Mouse (Mus musculus): ENCODE data around the gene Phyhd1. TPM values are rescaled to one million over a fixed set of nuclear protein-coding genes. Genes with fewer than 3 reads are reported as not detected.
A peak's percentile ranks its signal among the peaks of the same experiment; 100 is the strongest.

The Phyhd1 gene
- polyA plus RNA-seq, 1 experiment from 2014 or later = 3.7 TPM

DNA sequence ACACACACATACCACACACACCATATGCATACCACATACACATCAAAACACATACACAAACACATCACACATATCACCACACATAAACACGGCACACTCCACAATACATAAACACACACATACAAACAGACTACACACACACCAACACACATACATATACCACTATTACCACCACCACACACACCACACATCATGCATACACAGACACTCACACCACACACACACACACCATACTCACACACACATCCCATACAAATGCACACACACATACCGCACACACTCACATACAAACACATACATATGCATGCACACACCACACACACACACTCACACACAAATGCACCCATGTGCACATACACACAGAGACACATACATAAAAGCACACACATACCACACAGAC lies 1.5 kb downstream of the Phyhd1 start:
- no peak for ATAC-seq (ENCODE audit: insufficient number of reproducible peaks, low FRiP score, low TSS enrichment, low read depth)
- Histone ChIP-seq H3K4me1 (ENCODE audit: control insufficient read depth, insufficient read depth, low read length) (peaks cover 14% of the 10 kb centered on the region), H3K27ac (replicated peaks; ENCODE audit: low read depth, low read length) (no peak overlapping the region), H3K27me3 (ENCODE audit: control insufficient read depth, insufficient read depth, low read length) (no peaks in the 10 kb centered on the region), H3K4me2 (ENCODE audit: low read depth, severe bottlenecking) (no peak overlapping the region), H3K9ac (ENCODE audit: low read length) (no peak overlapping the region), H3K36me3 (ENCODE audit: control insufficient read depth, insufficient read depth, low read length) (peaks cover 4% of the 10 kb centered on the region), H3K4me3 (ENCODE audit: low read depth, low read length) (no peak overlapping the region), H3K9me3 (ENCODE audit: control insufficient read depth, low read length) (no peaks in the 10 kb centered on the region)
- WGBS = 94% methylated on average over 2 of the region's 2 CpGs
- no peak for DNase-seq (ENCODE audit: low spot score)

DNA sequence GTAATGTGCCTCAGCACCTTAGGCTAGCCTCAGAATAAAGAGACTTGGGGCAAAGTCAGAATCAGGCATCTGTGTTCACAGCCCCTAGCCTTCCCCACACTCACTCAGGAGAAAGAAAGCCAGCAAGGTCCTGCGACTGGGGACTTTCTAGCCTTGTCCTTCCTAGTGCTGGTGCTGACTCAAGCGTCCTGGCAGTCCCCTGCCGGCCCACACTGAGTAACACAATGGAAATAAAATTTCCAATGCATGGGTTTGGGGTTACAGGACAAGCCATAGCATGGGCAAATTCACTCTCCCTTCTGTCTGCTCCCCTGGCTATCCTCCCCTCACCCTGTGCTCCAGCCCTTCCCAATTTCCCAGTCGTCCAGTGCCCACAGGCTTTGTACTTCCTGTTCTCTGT lies 2.4 kb downstream of the Phyhd1 start:
- no peak for DNase-seq (ENCODE audit: low spot score)
- Histone ChIP-seq H3K27me3 (ENCODE audit: control insufficient read depth, insufficient read depth, low read length) (no peaks in the 10 kb centered on the region), H3K9me3 (ENCODE audit: control insufficient read depth, low read length) (no peaks in the 10 kb centered on the region), H3K27ac (replicated peaks; ENCODE audit: low read depth, low read length) (no peak overlapping the region), H3K4me2 (ENCODE audit: low read depth, severe bottlenecking) (no peak overlapping the region), H3K36me3 (ENCODE audit: control insufficient read depth, insufficient read depth, low read length) (peaks cover under 1% of the 10 kb centered on the region), H3K4me3 (ENCODE audit: low read depth, low read length) (no peak overlapping the region), H3K4me1 (ENCODE audit: control insufficient read depth, insufficient read depth, low read length) (peaks cover 14% of the 10 kb centered on the region), H3K9ac (ENCODE audit: low read length) (no peak overlapping the region)
- ATAC-seq (ENCODE audit: insufficient number of reproducible peaks, low FRiP score, low TSS enrichment, low read depth) = no peak
- WGBS = 56% methylated on average over 4 of the region's 4 CpGs

DNA sequence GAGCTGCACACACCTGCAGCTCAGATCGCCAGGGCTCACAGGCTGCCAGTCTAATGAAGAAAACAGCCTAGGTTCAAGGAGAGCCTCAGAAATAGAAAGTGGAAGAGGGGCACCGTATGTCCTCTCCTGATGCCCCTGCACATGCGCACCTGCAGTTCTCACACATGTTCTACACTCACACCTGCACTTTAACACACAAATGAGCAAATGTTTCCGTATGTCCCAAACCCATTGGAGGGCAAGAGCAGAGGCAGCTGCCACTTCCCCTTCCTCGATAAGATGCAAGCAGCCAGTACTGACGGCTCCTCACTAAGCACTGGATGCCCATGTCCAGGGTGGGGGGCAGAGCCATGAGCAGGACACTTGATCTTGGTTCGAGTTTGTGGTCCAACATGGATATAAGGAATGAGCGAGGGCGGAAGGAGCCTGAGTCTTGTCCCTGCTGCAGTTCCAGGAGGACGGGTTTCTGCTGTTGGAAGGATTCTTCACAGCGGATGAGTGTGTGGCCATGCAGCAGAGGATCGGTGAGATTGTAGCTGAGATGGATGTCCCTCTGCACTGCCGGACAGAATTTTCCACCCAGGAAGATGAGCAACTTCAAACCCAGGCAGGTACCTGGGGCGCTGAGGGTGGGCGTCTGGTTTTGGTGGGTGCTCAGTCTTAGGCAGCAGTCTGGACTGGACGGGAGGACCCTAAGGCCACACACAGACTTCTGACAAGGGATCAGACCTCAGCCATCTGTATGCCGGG lies 3.4 kb downstream of the Phyhd1 start:
- Histone ChIP-seq H3K4me2 (ENCODE audit: low read depth, severe bottlenecking) (no peak overlapping the region), H3K36me3 (ENCODE audit: control insufficient read depth, insufficient read depth, low read length) (no peaks in the 10 kb centered on the region), H3K4me3 (ENCODE audit: low read depth, low read length) (no peak overlapping the region), H3K27ac (replicated peaks; ENCODE audit: low read depth, low read length) (no peak overlapping the region), H3K4me1 (ENCODE audit: control insufficient read depth, insufficient read depth, low read length) (peaks cover 14% of the 10 kb centered on the region), H3K9me3 (ENCODE audit: control insufficient read depth, low read length) (no peaks in the 10 kb centered on the region), H3K9ac (ENCODE audit: low read length) (no peak overlapping the region), H3K27me3 (ENCODE audit: control insufficient read depth, insufficient read depth, low read length) (no peaks in the 10 kb centered on the region)
- WGBS = 92% methylated on average over 17 of the region's 17 CpGs
- DNase-seq (ENCODE audit: low spot score) (no peak), ATAC-seq (ENCODE audit: insufficient number of reproducible peaks, low FRiP score, low TSS enrichment, low read depth) (no peak)

- DNase-seq (ENCODE audit: low spot score) (peak; percentile 53), ATAC-seq (ENCODE audit: insufficient number of reproducible peaks, low FRiP score, low TSS enrichment, low read depth) (no peak)
- H3K9me3 ChIP-seq (ENCODE audit: control insufficient read depth, low read length) = no peaks in the 10 kb centered on the region
- peaks cover 9% of the 10 kb centered on the region for H3K4me1 ChIP-seq (ENCODE audit: control insufficient read depth, insufficient read depth, low read length)
- no peaks in the 10 kb centered on the region for H3K36me3 ChIP-seq (ENCODE audit: control insufficient read depth, insufficient read depth, low read length)
- 59% methylated on average over 1 of the region's 1 CpGs for WGBS
- no peak overlapping the region for H3K4me3 ChIP-seq (ENCODE audit: low read depth, low read length)
- H3K27me3 ChIP-seq (ENCODE audit: control insufficient read depth, insufficient read depth, low read length) = no peaks in the 10 kb centered on the region
- H3K4me2 ChIP-seq (ENCODE audit: low read depth, severe bottlenecking) = no peak overlapping the region
- H3K9ac ChIP-seq (ENCODE audit: low read length) = no peak overlapping the region
- no peak overlapping the region for H3K27ac ChIP-seq (replicated peaks; ENCODE audit: low read depth, low read length)
Measured at GRCm38 (mm10) chr2:30270134-30270533, 4.1 kb downstream of the Phyhd1 start.

DNA sequence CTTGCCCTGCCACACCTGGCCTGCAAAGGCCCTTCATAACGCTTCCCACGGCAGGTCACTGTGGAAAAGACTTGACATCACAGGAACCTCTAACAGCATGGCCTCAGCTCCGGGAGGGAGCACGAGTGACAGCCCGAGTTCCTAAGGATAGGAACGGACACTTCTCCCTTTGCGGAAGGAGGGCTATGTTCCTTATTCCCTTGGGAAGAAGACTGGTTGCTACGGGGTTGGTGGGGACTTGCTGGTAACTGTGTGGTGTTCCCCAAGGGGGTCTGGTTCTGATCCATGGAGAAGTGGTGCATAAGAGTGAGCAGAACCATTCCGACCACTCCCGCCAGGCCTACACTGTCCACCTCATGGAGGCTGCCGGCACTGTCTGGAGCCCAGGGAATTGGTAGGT lies 14.7 kb downstream of the Phyhd1 start, which contains the start of gene Gm28038:
TSS of gene Gm28038 (plus strand) at position 301 of the 400 bp plus-strand sequence.
- ATAC-seq (ENCODE audit: insufficient number of reproducible peaks, low FRiP score, low TSS enrichment, low read depth) (no peak), DNase-seq (ENCODE audit: low spot score) (no peak)
- no peaks in the 10 kb centered on the region for H3K36me3 ChIP-seq (ENCODE audit: control insufficient read depth, insufficient read depth, low read length)
- H3K9me3 ChIP-seq (ENCODE audit: control insufficient read depth, low read length) = no peaks in the 10 kb centered on the region
- no peak within 1 kb of the TSS for H3K27ac ChIP-seq (replicated peaks; ENCODE audit: low read depth, low read length)
- H3K4me2 ChIP-seq (ENCODE audit: low read depth, severe bottlenecking) = no peak within 1 kb of the TSS
- H3K9ac ChIP-seq (ENCODE audit: low read length) = no peak within 1 kb of the TSS
- WGBS = 90% methylated on average over 11 of the region's 11 CpGs
- peaks cover 5% of the 10 kb centered on the region for H3K4me1 ChIP-seq (ENCODE audit: control insufficient read depth, insufficient read depth, low read length)
- no peaks in the 10 kb centered on the region for H3K27me3 ChIP-seq (ENCODE audit: control insufficient read depth, insufficient read depth, low read length)
- no peak within 1 kb of the TSS for H3K4me3 ChIP-seq (ENCODE audit: low read depth, low read length)

DNA sequence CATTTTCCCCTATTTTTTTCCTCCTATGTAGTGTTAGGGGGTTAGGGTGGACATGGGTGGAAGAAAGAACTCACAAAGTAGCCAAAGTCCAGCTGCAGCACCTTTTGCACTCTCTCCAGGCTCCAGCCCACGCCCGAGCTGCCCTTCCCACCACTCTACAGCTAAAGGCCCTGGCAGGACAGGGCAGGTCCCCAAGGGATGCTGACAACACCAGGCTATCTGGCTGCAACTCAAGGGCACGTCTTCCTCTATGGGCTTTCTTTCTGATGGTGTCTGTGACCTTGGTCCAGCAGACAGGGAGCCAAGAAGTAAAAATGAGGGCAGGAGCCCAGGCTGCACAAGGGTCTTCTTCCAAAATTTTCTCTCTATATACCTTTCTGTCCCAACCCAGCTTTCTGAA lies 15.6 kb downstream of the Phyhd1 start:
- Histone ChIP-seq H3K4me3 (ENCODE audit: low read depth, low read length) (no peak overlapping the region), H3K27ac (replicated peaks; ENCODE audit: low read depth, low read length) (no peak overlapping the region), H3K9me3 (ENCODE audit: control insufficient read depth, low read length) (no peaks in the 10 kb centered on the region), H3K9ac (ENCODE audit: low read length) (no peak overlapping the region), H3K36me3 (ENCODE audit: control insufficient read depth, insufficient read depth, low read length) (no peaks in the 10 kb centered on the region), H3K4me2 (ENCODE audit: low read depth, severe bottlenecking) (no peak overlapping the region), H3K27me3 (ENCODE audit: control insufficient read depth, insufficient read depth, low read length) (no peaks in the 10 kb centered on the region), H3K4me1 (ENCODE audit: control insufficient read depth, insufficient read depth, low read length) (peaks cover 5% of the 10 kb centered on the region)
- 93% methylated on average over 3 of the region's 3 CpGs for WGBS
- DNase-seq (ENCODE audit: low spot score) = no peak
- no peak for ATAC-seq (ENCODE audit: insufficient number of reproducible peaks, low FRiP score, low TSS enrichment, low read depth)

DNA sequence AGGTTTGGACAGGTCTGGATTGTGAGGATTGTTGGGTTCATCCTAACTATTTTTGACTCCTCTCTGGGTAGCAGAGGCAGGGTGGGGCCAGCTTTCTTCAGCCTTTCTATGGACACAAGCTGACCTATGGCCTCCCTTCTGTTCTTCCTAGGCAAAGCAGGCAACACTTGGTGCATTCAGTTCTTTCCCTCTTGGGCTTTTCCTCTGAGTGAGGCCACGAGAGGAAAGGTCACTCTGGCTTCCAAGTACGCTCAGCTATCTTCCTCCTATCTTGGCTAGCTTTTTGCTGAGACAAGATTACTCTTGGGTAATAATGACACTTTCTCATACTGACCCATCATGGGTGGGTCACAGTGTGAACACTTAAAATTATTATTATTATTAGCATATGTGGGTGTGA lies 17.2 kb downstream of the Phyhd1 start:
- no peak for ATAC-seq (ENCODE audit: insufficient number of reproducible peaks, low FRiP score, low TSS enrichment, low read depth)
- DNase-seq (ENCODE audit: low spot score) = no peak
- Histone ChIP-seq H3K9ac (ENCODE audit: low read length) (no peak overlapping the region), H3K27ac (replicated peaks; ENCODE audit: low read depth, low read length) (no peak overlapping the region), H3K4me2 (ENCODE audit: low read depth, severe bottlenecking) (no peak overlapping the region), H3K9me3 (ENCODE audit: control insufficient read depth, low read length) (no peaks in the 10 kb centered on the region), H3K36me3 (ENCODE audit: control insufficient read depth, insufficient read depth, low read length) (no peaks in the 10 kb centered on the region), H3K27me3 (ENCODE audit: control insufficient read depth, insufficient read depth, low read length) (no peaks in the 10 kb centered on the region), H3K4me1 (ENCODE audit: control insufficient read depth, insufficient read depth, low read length) (peaks cover 13% of the 10 kb centered on the region), H3K4me3 (ENCODE audit: low read depth, low read length) (no peak overlapping the region)
- 95% methylated on average over 2 of the region's 2 CpGs for WGBS

DNA sequence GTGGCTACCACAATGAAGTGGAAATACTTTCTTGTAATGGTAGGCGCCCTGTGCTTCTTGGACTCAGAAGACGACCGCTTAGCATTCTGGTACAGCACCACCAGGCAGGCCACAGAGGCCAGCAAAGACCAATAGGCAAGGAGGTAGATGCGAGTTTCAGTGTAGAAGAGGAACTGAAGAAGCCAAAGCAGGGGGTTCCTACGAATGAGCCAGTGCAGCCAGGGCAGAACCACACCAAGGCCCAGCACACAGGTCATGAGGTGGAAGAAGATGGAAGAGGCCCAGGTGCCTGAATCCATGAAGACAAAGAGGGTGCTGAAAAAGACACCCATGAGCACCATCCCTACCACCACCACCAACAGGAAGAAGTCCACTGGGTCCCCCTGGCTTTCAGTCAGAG lies 19.0 kb downstream of the Phyhd1 start:
- no peaks in the 10 kb centered on the region for H3K27me3 ChIP-seq (ENCODE audit: control insufficient read depth, insufficient read depth, low read length)
- peak overlapping the region; percentile 84 for H3K4me3 ChIP-seq (ENCODE audit: low read depth, low read length)
- H3K4me2 ChIP-seq (ENCODE audit: low read depth, severe bottlenecking) = peak overlapping the region; percentile 75
- no peak overlapping the region; the same call in 1 of the 2 replicates for H3K9ac ChIP-seq (ENCODE audit: low read length)
- no peak for ATAC-seq (ENCODE audit: insufficient number of reproducible peaks, low FRiP score, low TSS enrichment, low read depth)
- H3K4me1 ChIP-seq (ENCODE audit: control insufficient read depth, insufficient read depth, low read length) = peaks cover 13% of the 10 kb centered on the region
- H3K9me3 ChIP-seq (ENCODE audit: control insufficient read depth, low read length) = no peaks in the 10 kb centered on the region
- 0 out of 2 replicates have a peak, but pooled peaks cover 2% of the 10 kb centered on the region for H3K36me3 ChIP-seq (ENCODE audit: control insufficient read depth, insufficient read depth, low read length)
- DNase-seq (ENCODE audit: low spot score) = no peak
- 93% methylated on average over 5 of the region's 5 CpGs for WGBS
- H3K27ac ChIP-seq (replicated peaks; ENCODE audit: low read depth, low read length) = no peak overlapping the region

Measured in limb, embryonic 11.5 days (tissue).